Mouse (Mus musculus) liver, adult (tissue): ENCODE data around the gene Mff.

Experiments
- GATA4 ChIP-seq: IDR thresholded peaks from 2 replicates; pipeline ENCODE4 v1.6.1; 2014; ENCODE audit warnings: mild to moderate bottlenecking, low read length; ENCODE audit not compliant: insufficient replicate concordance

The Mff gene

GRCm38 (mm10) chr1:82792238-82792637 lies 67.5 kb downstream of the Mff start:
- no peak for TF ChIP-seq GATA4

DNA sequence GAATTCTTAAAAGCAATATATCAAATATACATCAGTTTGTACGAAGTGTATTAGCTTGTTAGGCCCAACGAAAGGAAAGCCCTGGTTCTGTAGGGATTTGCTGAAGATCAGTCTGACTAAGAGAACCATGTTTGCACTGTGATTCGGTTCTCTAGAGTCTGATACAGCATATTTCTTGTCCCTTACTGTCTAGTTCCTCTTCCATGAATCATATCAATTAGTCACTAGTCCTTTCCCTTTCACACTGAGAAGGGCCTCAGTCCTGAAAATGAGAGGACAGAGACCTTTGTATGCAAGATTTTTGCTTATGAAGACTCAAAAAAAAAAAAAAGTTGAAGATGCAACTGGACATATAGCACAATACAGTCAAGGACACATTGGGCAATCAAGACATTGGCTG lies 68.4 kb downstream of the Mff start:
- no peak for TF ChIP-seq GATA4

- TF ChIP-seq GATA4 = no peak
Observed at GRCm38 (mm10) chr1:82793986-82794385, 69.3 kb downstream of the Mff start.

GRCm38 (mm10) chr1:82795211-82795610 lies 70.5 kb downstream of the Mff start:
- TF ChIP-seq GATA4 = no peak

- TF ChIP-seq GATA4 = no peak
Observed at GRCm38 (mm10) chr1:82795702-82796443, 71.2 kb downstream of the Mff start.

GRCm38 (mm10) chr1:82797088-82797487 lies 72.4 kb downstream of the Mff start:
- no peak for TF ChIP-seq GATA4

GRCm38 (mm10) chr1:82798304-82798703 lies 73.6 kb downstream of the Mff start:
- TF ChIP-seq GATA4 = no peak

DNA sequence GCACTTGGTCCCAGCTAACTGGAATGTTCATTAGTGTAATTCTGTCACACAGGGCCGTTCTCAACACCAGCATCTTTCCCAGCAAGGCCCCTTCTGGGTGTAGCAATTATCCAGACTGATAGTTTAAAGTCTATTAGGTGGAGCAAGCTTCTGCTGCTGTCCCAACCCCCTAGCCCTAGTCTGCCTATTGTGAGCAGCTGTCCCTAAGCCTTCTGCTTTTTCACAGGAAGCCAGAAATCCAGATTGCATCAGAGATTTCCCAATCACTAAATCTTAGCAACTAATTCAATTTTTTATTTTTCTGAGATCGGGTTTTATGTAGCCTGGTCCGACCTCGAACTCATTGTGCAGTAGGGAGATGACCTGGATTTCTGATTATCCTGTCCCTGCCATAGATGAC lies 74.2 kb downstream of the Mff start:
- no peak for TF ChIP-seq GATA4

DNA sequence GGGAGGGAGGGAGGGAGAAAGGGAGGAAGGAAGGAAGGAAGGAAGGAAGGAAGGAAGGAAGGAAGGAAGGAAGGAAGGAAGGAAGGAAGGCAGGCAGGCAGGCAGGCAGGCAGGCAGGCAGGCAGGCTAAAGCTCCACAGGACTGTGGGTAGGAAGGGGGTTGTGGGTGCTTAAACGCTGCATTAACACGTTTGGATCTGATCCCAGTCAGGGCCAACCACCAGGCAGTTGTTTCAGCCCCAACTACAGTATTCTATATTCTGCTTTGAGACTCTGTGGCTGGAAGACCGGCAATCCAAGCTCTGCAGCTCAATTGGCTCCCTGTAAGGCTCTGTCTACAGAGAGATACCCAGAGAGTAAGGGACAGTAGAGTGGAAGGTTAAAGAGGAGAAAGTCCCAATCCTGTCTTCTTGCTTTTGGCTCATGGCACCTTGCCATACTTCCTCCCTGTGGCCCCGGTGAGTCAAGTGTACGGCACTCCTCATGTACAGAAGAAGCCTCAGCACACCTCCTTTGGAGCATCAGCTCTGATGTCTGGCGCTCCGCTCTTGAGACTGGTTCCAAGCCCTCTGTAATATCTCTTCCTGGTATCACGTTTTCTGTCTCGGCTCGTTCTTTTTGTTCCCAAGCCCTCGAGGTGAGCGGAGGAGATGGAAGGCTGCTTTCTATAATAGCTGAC lies 76.6 kb downstream of the Mff start:
- no peak for TF ChIP-seq GATA4
